Mouse (Mus musculus): ENCODE measurements at regions not wholly inside any gene's neighbourhood (a gene's known extent, or its start where the extent isn't known, plus 50 kb on each side); places are given as distances from the start of the nearest gene placed in this dataset.

- no peak for TF ChIP-seq CTCF (IDR thresholded peaks at IDR 0.05; ENCODE audit: low read depth, low read length)
- no peak for TF ChIP-seq TAL1 (conservative IDR thresholded peaks at IDR 0.05; ENCODE audit: low read depth, low read length)
These were observed 132.8 kb downstream of the Tmem26 start for GRCm38 (mm10) chr10:68855934-68856891.

Data from G1E (cell line).